Mouse (Mus musculus): ENCODE data around the gene Apol9a. TPM values are rescaled to one million over a fixed set of nuclear protein-coding genes. Genes with fewer than 3 reads are reported as not detected.

Gene Apol9a
- polyA plus RNA-seq, 1 experiment from 2014 or later = 0.40 TPM

DNA sequence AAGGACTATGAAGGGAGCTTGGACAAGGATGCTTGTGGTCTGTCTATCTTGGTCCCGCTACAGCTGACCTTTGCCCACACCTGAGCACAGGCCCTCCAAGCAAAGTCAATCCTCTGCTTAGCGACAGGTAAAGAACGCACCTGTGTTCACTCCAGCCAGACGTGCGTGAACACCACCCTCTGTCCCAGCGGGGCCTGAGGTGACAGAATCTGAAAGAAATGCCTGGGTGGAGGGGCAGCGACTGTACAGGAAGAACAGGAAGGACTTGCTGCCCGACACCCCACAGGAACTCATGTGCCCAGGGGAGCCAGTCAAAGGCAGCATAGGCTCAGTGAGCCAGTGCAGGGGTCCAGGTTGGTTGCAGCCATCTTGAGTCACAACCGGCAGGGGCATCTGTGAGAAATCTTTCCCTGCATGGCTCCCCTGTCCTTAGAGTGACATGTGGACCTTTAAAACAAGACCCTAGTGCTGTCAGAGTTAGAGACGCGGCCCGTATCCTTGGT lies 42.1 kb downstream of the Apol9a start:
- no peaks in the 10 kb centered on the region for H3K36me3 ChIP-seq
- H3K4me2 ChIP-seq (replicated peaks) = 0 out of 2 replicates have a peak overlapping the region, but pooled peaks have one; percentile 49
- H3K9me3 ChIP-seq = no peaks in the 10 kb centered on the region
- H3K9ac ChIP-seq = no peak overlapping the region
- no peak overlapping the region for H3K4me3 ChIP-seq (replicated peaks)
- ATAC-seq = no peak; the same call in 1 of the 2 replicates
- H3K4me1 ChIP-seq (replicated peaks) = peaks cover 19% of the 10 kb centered on the region
- H3K27me3 ChIP-seq (replicated peaks) = no peaks in the 10 kb centered on the region
- WGBS = 75% methylated on average over 12 of the region's 12 CpGs
- H3K27ac ChIP-seq = no peak overlapping the region

DNA sequence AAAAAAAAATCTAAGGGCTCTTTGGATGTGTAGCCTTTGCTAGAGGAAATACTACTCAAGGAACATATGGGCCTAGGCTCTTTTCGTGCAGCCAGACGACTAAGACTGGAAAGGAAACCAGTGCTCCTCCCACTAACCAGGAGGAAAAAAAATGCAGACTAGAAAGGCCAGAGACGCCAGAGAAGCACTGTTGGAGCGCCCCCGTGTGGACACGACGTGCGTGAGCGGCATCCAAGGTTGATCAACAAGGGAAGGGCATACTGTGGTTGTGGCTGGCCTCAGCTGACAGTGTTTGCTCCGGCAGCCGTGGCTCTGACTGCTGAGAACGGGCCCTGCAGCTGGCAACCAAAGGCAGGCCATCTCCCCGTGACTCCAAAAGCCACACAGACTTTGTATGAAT lies 42.8 kb downstream of the Apol9a start:
- peak; percentile 66 for ATAC-seq
- Histone ChIP-seq H3K4me2 (replicated peaks) (peak overlapping the region; percentile 49; the same call in 1 of the 2 replicates), H3K4me3 (replicated peaks) (peak overlapping the region; percentile 10; the same call in 1 of the 2 replicates), H3K27me3 (replicated peaks) (no peaks in the 10 kb centered on the region), H3K9me3 (no peaks in the 10 kb centered on the region), H3K4me1 (replicated peaks) (peaks cover 22% of the 10 kb centered on the region), H3K27ac (peak overlapping the region; percentile 95; the same call in 1 of the 2 replicates), H3K36me3 (no peaks in the 10 kb centered on the region), H3K9ac (peak overlapping the region; percentile 39; the same call in 1 of the 2 replicates)
- WGBS = under 1% methylated on average over 13 of the region's 13 CpGs

DNA sequence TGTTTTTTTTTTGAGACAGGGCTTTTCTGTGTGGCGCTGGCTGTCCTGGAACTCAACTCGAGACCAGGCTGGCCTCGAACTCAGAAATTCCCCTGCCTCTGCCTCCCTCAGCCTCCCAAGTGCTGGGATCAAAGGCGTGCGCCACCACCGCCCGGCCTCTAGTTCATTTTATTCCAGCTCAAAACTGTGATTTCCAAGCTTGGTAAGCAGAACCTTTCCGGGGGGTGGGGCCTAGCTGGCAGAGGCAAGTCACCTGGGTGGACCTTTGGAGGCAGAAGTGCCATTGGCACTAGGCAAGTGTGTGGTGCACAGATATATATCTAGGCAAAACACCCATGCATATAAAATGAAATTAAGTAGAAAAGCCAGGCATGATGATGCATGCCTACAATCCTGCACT lies 43.4 kb downstream of the Apol9a start:
- H3K4me1 ChIP-seq (replicated peaks) = peaks cover 22% of the 10 kb centered on the region
- H3K9me3 ChIP-seq = no peaks in the 10 kb centered on the region
- ATAC-seq = peak; percentile 13; the same call in 1 of the 2 replicates
- H3K27me3 ChIP-seq (replicated peaks) = no peaks in the 10 kb centered on the region
- H3K4me2 ChIP-seq (replicated peaks) = no peak overlapping the region; the same call in 1 of the 2 replicates
- H3K36me3 ChIP-seq = no peaks in the 10 kb centered on the region
- H3K9ac ChIP-seq = no peak overlapping the region
- WGBS = 42% methylated on average over 8 of the region's 8 CpGs
- H3K4me3 ChIP-seq (replicated peaks) = no peak overlapping the region
- peak overlapping the region; percentile 95 for H3K27ac ChIP-seq

DNA sequence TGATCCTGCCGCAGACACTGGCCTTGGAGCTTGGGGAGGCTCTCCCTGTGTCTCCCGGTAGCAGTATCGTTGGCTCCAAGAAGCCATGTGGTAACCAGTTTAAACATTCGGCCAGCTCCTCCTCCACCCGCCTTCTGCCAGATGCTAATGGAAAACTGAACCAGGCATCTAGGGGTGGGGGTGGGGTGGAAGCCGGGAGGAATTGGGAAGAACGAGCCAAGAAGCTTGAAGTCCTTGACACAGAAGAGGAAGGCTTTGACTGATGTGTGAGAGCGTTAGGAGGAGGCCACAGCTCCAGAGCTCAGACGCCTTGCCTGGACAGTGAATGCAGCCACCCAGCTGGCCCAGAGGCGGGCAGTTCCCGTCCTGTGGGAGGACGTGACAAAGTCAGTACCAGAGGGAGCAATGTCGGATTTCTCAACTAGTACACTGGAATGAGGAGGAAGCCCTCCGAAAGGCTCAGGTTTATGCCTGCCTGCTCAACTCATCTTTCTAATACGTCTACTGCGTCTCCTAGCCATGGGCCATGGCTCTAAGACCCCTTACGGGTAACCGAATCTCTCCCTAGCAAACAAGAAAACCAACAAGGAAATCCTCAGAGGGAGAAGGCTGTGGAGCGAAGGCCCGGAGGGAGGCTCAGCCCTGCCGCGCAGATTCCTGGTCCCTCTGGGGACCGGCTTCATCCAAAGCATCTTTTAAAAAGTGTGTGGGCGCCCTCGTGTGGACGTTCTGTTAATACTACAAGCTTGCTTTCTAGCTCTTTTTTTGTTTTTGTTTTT lies 44.0 kb downstream of the Apol9a start:
- H3K4me3 ChIP-seq (replicated peaks) = peak overlapping the region; percentile 26
- H3K27ac ChIP-seq = peak overlapping the region; percentile 95
- WGBS = 3% methylated on average over 26 of the region's 26 CpGs
- no peaks in the 10 kb centered on the region for H3K36me3 ChIP-seq
- ATAC-seq = peak; percentile 73
- H3K27me3 ChIP-seq (replicated peaks) = no peaks in the 10 kb centered on the region
- H3K9me3 ChIP-seq = no peaks in the 10 kb centered on the region
- H3K9ac ChIP-seq = peak overlapping the region; percentile 45
- H3K4me1 ChIP-seq (replicated peaks) = peaks cover 22% of the 10 kb centered on the region
- peak overlapping the region; percentile 70 for H3K4me2 ChIP-seq (replicated peaks)

GRCm38 (mm10) chr15:77365700-77366570 lies 45.0 kb downstream of the Apol9a start:
- Histone ChIP-seq H3K27ac (peak overlapping the region; percentile 95), H3K4me1 (replicated peaks) (peaks cover 22% of the 10 kb centered on the region), H3K4me2 (replicated peaks) (peak overlapping the region; percentile 70), H3K27me3 (replicated peaks) (no peaks in the 10 kb centered on the region), H3K4me3 (replicated peaks) (no peak overlapping the region), H3K9me3 (no peaks in the 10 kb centered on the region), H3K36me3 (no peaks in the 10 kb centered on the region), H3K9ac (no peak overlapping the region)
- 56% methylated on average over 9 of the region's 9 CpGs for WGBS
- ATAC-seq = no peak

DNA sequence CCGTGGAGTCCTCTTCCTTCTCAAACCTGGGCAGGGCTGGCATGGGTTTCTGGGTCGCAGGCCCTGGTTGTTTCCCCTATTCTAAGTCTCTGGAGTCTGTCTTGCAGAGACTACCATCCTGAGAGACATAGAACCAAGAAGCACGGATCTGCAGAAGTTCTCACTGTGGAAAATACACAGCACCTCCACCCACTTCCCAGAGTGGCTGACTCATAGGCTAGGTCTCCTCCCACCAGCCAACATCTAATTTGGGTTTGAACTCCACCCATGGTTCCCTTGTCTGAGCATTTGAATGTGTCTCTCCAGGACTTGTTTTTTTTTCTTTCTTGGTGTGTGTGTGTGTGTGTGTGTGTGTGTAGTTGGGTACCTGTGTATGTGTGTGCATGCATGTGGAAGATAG lies 46.9 kb downstream of the Apol9a start:
- H3K36me3 ChIP-seq = no peaks in the 10 kb centered on the region
- ATAC-seq = no peak
- H3K27ac ChIP-seq = no peak overlapping the region
- no peaks in the 10 kb centered on the region for H3K27me3 ChIP-seq (replicated peaks)
- H3K9me3 ChIP-seq = no peaks in the 10 kb centered on the region
- H3K4me2 ChIP-seq (replicated peaks) = no peak overlapping the region
- no peak overlapping the region for H3K9ac ChIP-seq
- H3K4me1 ChIP-seq (replicated peaks) = peaks cover 27% of the 10 kb centered on the region
- H3K4me3 ChIP-seq (replicated peaks) = no peak overlapping the region
- WGBS = 65% methylated on average over 3 of the region's 3 CpGs

- H3K36me3 ChIP-seq = no peaks in the 10 kb centered on the region
- H3K4me3 ChIP-seq (replicated peaks) = no peak overlapping the region
- H3K27ac ChIP-seq = no peak overlapping the region
- no peaks in the 10 kb centered on the region for H3K9me3 ChIP-seq
- H3K4me2 ChIP-seq (replicated peaks) = no peak overlapping the region
- 58% methylated on average over 6 of the region's 6 CpGs for WGBS
- H3K27me3 ChIP-seq (replicated peaks) = no peaks in the 10 kb centered on the region
- ATAC-seq = no peak
- H3K9ac ChIP-seq = no peak overlapping the region
- peaks cover 30% of the 10 kb centered on the region for H3K4me1 ChIP-seq (replicated peaks)
These were observed 47.4 kb downstream of the Apol9a start for GRCm38 (mm10) chr15:77363578-77363977.

- Histone ChIP-seq H3K27ac (no peak overlapping the region), H3K9me3 (no peaks in the 10 kb centered on the region), H3K9ac (no peak overlapping the region), H3K36me3 (no peaks in the 10 kb centered on the region), H3K4me1 (replicated peaks) (peaks cover 32% of the 10 kb centered on the region), H3K4me2 (replicated peaks) (no peak overlapping the region), H3K4me3 (replicated peaks) (no peak overlapping the region), H3K27me3 (replicated peaks) (no peaks in the 10 kb centered on the region)
- no peak for ATAC-seq
- 20% methylated on average over 5 of the region's 5 CpGs for WGBS
These were observed 48.0 kb downstream of the Apol9a start for GRCm38 (mm10) chr15:77362952-77363351.

GRCm38 (mm10) chr15:77359905-77360304 lies 51.0 kb downstream of the Apol9a start:
- Histone ChIP-seq H3K4me3 (replicated peaks) (no peak overlapping the region), H3K9me3 (no peaks in the 10 kb centered on the region), H3K4me2 (replicated peaks) (no peak overlapping the region), H3K27me3 (replicated peaks) (no peaks in the 10 kb centered on the region), H3K9ac (no peak overlapping the region), H3K4me1 (replicated peaks) (peaks cover 21% of the 10 kb centered on the region), H3K27ac (no peak overlapping the region), H3K36me3 (no peaks in the 10 kb centered on the region)
- ATAC-seq = no peak
- WGBS = 91% methylated on average over 8 of the region's 8 CpGs

GRCm38 (mm10) chr15:77359486-77359885 lies 51.4 kb downstream of the Apol9a start:
- H3K4me1 ChIP-seq (replicated peaks) = peaks cover 21% of the 10 kb centered on the region
- 55% methylated on average over 9 of the region's 9 CpGs for WGBS
- ATAC-seq = no peak
- H3K4me2 ChIP-seq (replicated peaks) = no peak overlapping the region
- 0 out of 2 replicates have a peak overlapping the region, but pooled peaks have one; percentile 42 for H3K27ac ChIP-seq
- no peak overlapping the region for H3K4me3 ChIP-seq (replicated peaks)
- H3K36me3 ChIP-seq = no peaks in the 10 kb centered on the region
- no peak overlapping the region for H3K9ac ChIP-seq
- no peaks in the 10 kb centered on the region for H3K9me3 ChIP-seq
- H3K27me3 ChIP-seq (replicated peaks) = no peaks in the 10 kb centered on the region

GRCm38 (mm10) chr15:77359084-77359483 lies 51.9 kb downstream of the Apol9a start:
- peak overlapping the region; percentile 32; the same call in 1 of the 2 replicates for H3K9ac ChIP-seq
- ATAC-seq = peak; percentile 17; the same call in 1 of the 2 replicates
- 39% methylated on average over 6 of the region's 6 CpGs for WGBS

More at GRCm38 (mm10) chr15:77359084-77359483, 51.9 kb downstream of the Apol9a start:
- Histone ChIP-seq H3K27ac (0 out of 2 replicates have a peak overlapping the region, but pooled peaks have one; percentile 13), H3K27me3 (replicated peaks) (no peaks in the 10 kb centered on the region), H3K4me3 (replicated peaks) (peak overlapping the region; percentile 28), H3K9me3 (no peaks in the 10 kb centered on the region), H3K4me2 (replicated peaks) (peak overlapping the region; percentile 66), H3K36me3 (no peaks in the 10 kb centered on the region), H3K4me1 (replicated peaks) (peaks cover 21% of the 10 kb centered on the region)
